In the genomic region with DNA sequence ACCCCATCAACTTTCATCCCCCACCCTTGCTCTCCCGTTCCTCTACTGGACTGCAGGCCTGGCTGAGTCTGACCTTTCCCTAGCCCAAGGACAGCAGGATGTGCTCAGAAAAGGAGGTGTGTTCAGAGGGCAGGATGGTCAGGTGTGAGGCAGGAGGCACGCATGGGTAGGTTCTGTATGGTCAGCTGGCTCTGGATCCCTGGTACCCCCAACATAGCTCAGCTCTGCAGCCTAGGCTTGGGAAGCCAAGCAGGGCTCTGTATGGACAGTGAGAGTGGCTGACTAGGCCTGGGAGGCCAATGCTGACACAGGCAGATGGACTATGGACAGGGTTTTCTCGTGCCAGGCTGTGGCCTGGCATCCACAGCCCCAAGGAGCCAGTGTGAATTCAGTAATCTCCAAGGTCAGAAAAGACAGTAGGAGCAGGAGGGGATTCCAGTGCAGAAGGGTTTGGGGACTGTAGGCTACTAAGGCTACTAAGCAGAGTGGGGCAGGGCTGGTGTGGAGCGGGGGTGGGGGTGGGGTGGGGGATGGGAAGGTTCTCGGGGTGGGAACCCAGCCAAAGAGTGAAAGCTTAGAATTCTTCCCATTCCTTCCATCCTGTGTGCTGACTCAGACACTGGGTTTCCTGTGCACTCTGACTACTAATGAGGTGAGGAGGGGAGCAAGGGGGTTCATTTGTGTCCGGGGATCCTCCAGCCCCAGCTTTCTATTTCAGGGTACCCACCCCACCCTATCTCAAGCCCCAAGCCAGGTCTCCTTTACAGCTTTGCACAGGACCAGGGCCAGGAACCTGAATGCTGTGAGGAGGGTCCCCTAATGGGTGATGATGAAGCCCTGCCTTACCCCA, we compare ENCODE assay signal across 9 mouse cellular contexts. TPM values are rescaled to one million over a fixed set of nuclear protein-coding genes. Genes with fewer than 3 reads are reported as not detected.
A peak's percentile ranks its signal among the peaks of the same experiment; 100 is the strongest.
DNase-seq lines count a peak whose midpoint lies in the region; ATAC-seq and TF ChIP-seq lines count a peak whose summit lies in the region.
"Had no signal": no experiment of that assay in that cellular context is flagged by ENCODE, and none has a peak within 500 bp of the region (broad histone marks: within the 10 kb centered on the region; RNA-seq: fewer than 3 reads in every experiment).

No protein-coding gene starts in this region.

- no peak for TF ChIP-seq CTCF in heart, adult 2 months (IDR thresholded peaks at IDR 0.05)
- TF ChIP-seq CTCF in C2C12 (IDR thresholded peaks at IDR 0.05; ENCODE audit: control insufficient read depth, insufficient read depth, insufficient read length): no peak
- TF ChIP-seq CTCF in kidney, adult 2 months (conservative IDR thresholded peaks at IDR 0.05; ENCODE audit: insufficient read depth, insufficient read length, low read depth, low read length): no peak

- H3K27ac ChIP-seq in heart, adult 2 months: peak overlapping the region; percentile 51
- H3K27ac ChIP-seq in kidney, adult 2 months (ENCODE audit: insufficient read depth, low read depth, low read length): peak overlapping the region; percentile 83
- H3K27ac ChIP-seq in midbrain, embryonic 16.5 days (ENCODE audit: low read length): no peak overlapping the region
- H3K27ac ChIP-seq: liver, embryonic 15.5 days had no signal

- TF ChIP-seq POLR2A in heart, adult 2 months (IDR thresholded peaks at IDR 0.05; ENCODE audit: insufficient read depth, low read depth, low read length): no peak
- TF ChIP-seq POLR2A in kidney, adult 2 months (IDR thresholded peaks at IDR 0.05; ENCODE audit: low read depth, low read length): no peak

- no peak overlapping the region for H3K9ac ChIP-seq in heart, adult 2 months (ENCODE audit: low read depth, low read length)
- H3K9ac ChIP-seq in midbrain, embryonic 16.5 days (ENCODE audit: low read depth, low read length): no peak overlapping the region
- H3K9ac ChIP-seq: liver, embryonic 15.5 days had no signal

- no peaks in the 10 kb centered on the region for H3K27me3 ChIP-seq in heart, adult 2 months (ENCODE audit: control insufficient read depth, insufficient read depth, low read length)
- H3K27me3 ChIP-seq in C2C12 (ENCODE audit: control insufficient read depth, insufficient read depth, insufficient read length): no peaks in the 10 kb centered on the region
- H3K27me3 ChIP-seq in kidney, adult 2 months (replicated peaks; ENCODE audit: control insufficient read depth, insufficient read depth, low read length): no peaks in the 10 kb centered on the region
- no peaks in the 10 kb centered on the region for H3K27me3 ChIP-seq in midbrain, embryonic 16.5 days (ENCODE audit: control insufficient read depth, insufficient read depth, low read depth, low read length)
- H3K27me3 ChIP-seq: liver, embryonic 15.5 days had no signal

- no peak overlapping the region for H3K4me2 ChIP-seq in midbrain, embryonic 16.5 days (ENCODE audit: low read length)
- H3K4me2 ChIP-seq: liver, embryonic 15.5 days had no signal

- intact Hi-C loops in heart, adult 2 months (cut with DNase I): no loop called here
- intact Hi-C loops in heart, postnatal 14 days (cut with DNase I): no loop called here

- TF ChIP-seq EP300 in heart, adult 2 months (IDR thresholded peaks at IDR 0.05; ENCODE audit: insufficient read depth, low read depth, low read length): no peak

- H3K79me3 ChIP-seq in C2C12 (ENCODE audit: low read depth): no peaks in the 10 kb centered on the region

- no peak overlapping the region for H3K4me3 ChIP-seq in heart, adult 2 months
- H3K4me3 ChIP-seq in C2C12 (ENCODE audit: insufficient read depth, poor library complexity, severe bottlenecking): peak overlapping the region; percentile 12
- H3K4me3 ChIP-seq in kidney, adult 2 months (ENCODE audit: insufficient read depth, low read depth, low read length): no peak overlapping the region
- H3K4me3 ChIP-seq in midbrain, embryonic 16.5 days (ENCODE audit: low read depth, low read length): no peak overlapping the region
- H3K4me3 ChIP-seq: liver, embryonic 15.5 days had no signal

- DNase-seq in heart, adult 2 months: peak in 1 of 2 experiments; percentile 40
- no peak for DNase-seq in heart, postnatal 14 days
- peak; percentile 73 for DNase-seq in cerebellum, adult 9-11 months
- DNase-seq in kidney, adult 2 months: peak; percentile 95
- no peak for DNase-seq in right cerebral cortex, postnatal 14 days
- no peak for DNase-seq in thymus, postnatal 4 days

- H3K36me3 ChIP-seq in heart, adult 2 months (ENCODE audit: control insufficient read depth, insufficient read depth, low read length): peaks cover 3% of the 10 kb centered on the region; the same call in 1 of the 2 replicates
- no peaks in the 10 kb centered on the region for H3K36me3 ChIP-seq in C2C12 (ENCODE audit: control insufficient read depth, insufficient read depth)
- no peaks in the 10 kb centered on the region for H3K36me3 ChIP-seq in kidney, adult 2 months (ENCODE audit: control insufficient read depth, insufficient read depth, low read length)
- H3K36me3 ChIP-seq in midbrain, embryonic 16.5 days (ENCODE audit: control insufficient read depth, insufficient read depth, low read length): no peaks in the 10 kb centered on the region
- H3K36me3 ChIP-seq: liver, embryonic 15.5 days had no signal

- H3K9me3 ChIP-seq in midbrain, embryonic 16.5 days (replicated peaks; ENCODE audit: control insufficient read depth, low read length, poor library complexity, severe bottlenecking): no peaks in the 10 kb centered on the region
- H3K9me3 ChIP-seq: liver, embryonic 15.5 days had no signal

- peak overlapping the region; percentile 70 for H3ac ChIP-seq in C2C12 (ENCODE audit: control insufficient read depth, insufficient read length, low read depth)

- H3K4me1 ChIP-seq in heart, adult 2 months (ENCODE audit: control insufficient read depth, insufficient read depth, low read length): peaks cover 43% of the 10 kb centered on the region
- peaks cover 58% of the 10 kb centered on the region for H3K4me1 ChIP-seq in kidney, adult 2 months (ENCODE audit: control insufficient read depth, insufficient read depth, low read length)
- H3K4me1 ChIP-seq in midbrain, embryonic 16.5 days (ENCODE audit: control insufficient read depth, insufficient read depth, low read length): no peaks in the 10 kb centered on the region

- no peak for ATAC-seq in midbrain, embryonic 16.5 days

- H3K79me2 ChIP-seq in heart, adult 2 months (replicated peaks; ENCODE audit: control insufficient read depth, insufficient read depth, low read length): no peaks in the 10 kb centered on the region
- H3K79me2 ChIP-seq in C2C12 (ENCODE audit: control insufficient read depth, insufficient read depth): no peaks in the 10 kb centered on the region

- WGBS in heart, adult 2 months: 41% methylated on average over 6 of the region's 6 CpGs
- 13% methylated on average over 6 of the region's 6 CpGs for WGBS in kidney, adult 2 months
- 54% methylated on average over 6 of the region's 6 CpGs for WGBS in midbrain, embryonic 16.5 days

TF ChIP-seq in C2C12, 6 proteins besides CTCF, POLR2A, EP300 and RAD21:
- TF ChIP-seq MYOD1 (IDR thresholded peaks at IDR 0.05; ENCODE audit: control insufficient read depth, insufficient read length, low read depth): no peak
- TF ChIP-seq MAX (IDR thresholded peaks at IDR 0.05): peak; percentile 29

RNA-seq across cellular contexts. Expression of a gene that starts 7.6 kb away (rescaled TPM):
- 100 to 1,000 TPM in 1 of 2 experiments, 10 to 100 TPM in 1; 95.3 to 133 TPM for total RNA-seq in heart, adult 2 months (2021)
- 45.6 and 58.8 TPM in 2 replicates for polyA plus RNA-seq in heart, adult 2 months (2012; rRNA removed)
- 10 to 100 TPM; 97.7 to 97.8 TPM for total RNA-seq in heart, postnatal 14 days (2021)
- polyA plus RNA-seq in C2C12 (2012; fragmentation: generic; extraction: Trizol): 68.3 TPM
- polyA plus RNA-seq in kidney, adult 2 months (2012; rRNA removed): 78.5 and 85.8 TPM in 2 replicates
- 64.7 and 67.5 TPM in 2 replicates for polyA plus RNA-seq in midbrain, embryonic 16.5 days (2015; fragmentation: Nextera tagmentation; extraction: Ambion mirVana)

RNA-seq across cellular contexts. Expression of a gene that starts 34.9 kb away (rescaled TPM):
- total RNA-seq in heart, adult 2 months (2021): 10 to 100 TPM; 23.6 to 24.7 TPM
- polyA plus RNA-seq in heart, adult 2 months (2012; rRNA removed): 13.6 and 19.9 TPM in 2 replicates
- total RNA-seq in heart, postnatal 14 days (2021): 10 to 100 TPM; 12.1 to 22.5 TPM
- polyA plus RNA-seq in C2C12 (2012; fragmentation: generic; extraction: Trizol): 107 TPM
- 27.3 and 30.4 TPM in 2 replicates for polyA plus RNA-seq in kidney, adult 2 months (2012; rRNA removed)
- 60.6 and 66.4 TPM in 2 replicates for polyA plus RNA-seq in midbrain, embryonic 16.5 days (2015; fragmentation: Nextera tagmentation; extraction: Ambion mirVana)

RNA-seq across cellular contexts. Expression of a gene that starts 35.2 kb away (rescaled TPM):
- 1 to 10 TPM; 7.2 to 8.7 TPM for total RNA-seq in heart, adult 2 months (2021)
- 11.0 and 17.5 TPM in 2 replicates for polyA plus RNA-seq in heart, adult 2 months (2012; rRNA removed)
- total RNA-seq in heart, postnatal 14 days (2021): 1 to 10 TPM; 9.2 to 9.9 TPM
- 14.2 TPM for polyA plus RNA-seq in C2C12 (2012; fragmentation: generic; extraction: Trizol)
- polyA plus RNA-seq in kidney, adult 2 months (2012; rRNA removed): 18.1 and 21.3 TPM in 2 replicates
- polyA plus RNA-seq in midbrain, embryonic 16.5 days (2015; fragmentation: Nextera tagmentation; extraction: Ambion mirVana): 7.8 and 9.4 TPM in 2 replicates

Comparison
In these comparisons a context has a peak if more than half of its experiments do, and no peak if none do; other contexts are left out.
1. DNase-seq: peak in cerebellum, adult 9-11 months (single experiment) and kidney, adult 2 months (single experiment); none in heart, postnatal 14 days (0 of 2), right cerebral cortex, postnatal 14 days (single experiment) and thymus, postnatal 4 days (single experiment).